Mouse (Mus musculus) hindbrain, postnatal 0 days (tissue): ENCODE results near the gene Pawr. TPM values are rescaled to one million over a fixed set of nuclear protein-coding genes. Genes with fewer than 3 reads are reported as not detected.

ENCODE experiments used
- ATAC-seq: fragments of 200-750 bp; cut with Nextera tagmentation; 2 replicates; pipeline ENCODE4 v1.8.0; 2017; ENCODE audit warnings: mild to moderate bottlenecking, moderate TSS enrichment, moderate library complexity
- DNase-seq: peaks from one replicate; pipeline ENCODE4 v3.0.0-alpha.2; 2015; ENCODE audit warnings: low spot score
- H3K27ac ChIP-seq: fragments of 300-500 bp; sonication (generic); 2 replicates; pipeline ENCODE4 v1.5.1; 2014; ENCODE audit warnings: mild to moderate bottlenecking
- H3K27me3 ChIP-seq: fragments of 300-500 bp; sonication (generic); 2 replicates; pipeline ENCODE4 v1.6.1; 2014; ENCODE audit warnings: low read length, mixed read lengths; ENCODE audit not compliant: insufficient read depth
- H3K36me3 ChIP-seq: fragments of 300-500 bp; sonication (generic); 2 replicates; pipeline ENCODE4 v1.6.1; 2014; ENCODE audit warnings: low read length, mixed read lengths; ENCODE audit not compliant: insufficient read depth
- H3K4me1 ChIP-seq: fragments of 300-500 bp; sonication (generic); 2 replicates; pipeline ENCODE4 v1.6.1; 2014; ENCODE audit warnings: antibody characterized with exemption, low read length, mixed read lengths; ENCODE audit not compliant: insufficient read depth
- H3K4me2 ChIP-seq: fragments of 300-500 bp; sonication (generic); 2 replicates; pipeline ENCODE4 v1.6.1; 2014; ENCODE audit warnings: low read depth, mild to moderate bottlenecking, low read length, moderate library complexity, mixed read lengths
- H3K4me3 ChIP-seq: fragments of 300-500 bp; sonication (generic); 2 replicates; pipeline ENCODE4 v1.5.1; 2014; ENCODE audit warnings: low read length
- H3K9ac ChIP-seq: fragments of 300-500 bp; sonication (generic); replicated peaks from 2 replicates; pipeline ENCODE4 v1.6.1; 2014; ENCODE audit warnings: mild to moderate bottlenecking, low read length, moderate library complexity, mixed read lengths
- H3K9me3 ChIP-seq: fragments of 300-500 bp; sonication (generic); 2 replicates; pipeline ENCODE4 v1.6.1; 2016; ENCODE audit warnings: low read length, mixed read lengths
- CTCF ChIP-seq: IDR thresholded peaks from 2 replicates; pipeline ENCODE4 v1.5.1; 2016; ENCODE audit warnings: antibody characterized with exemption, control low read depth, low read depth
- WGBS: fragments of 180-500 bp; shearing (Covaris S2); extraction: QIAGEN DNeasy Blood & Tissue Kit; methylation state at CpG from one replicate; pipeline ENCODE4 v1.1.7; 2014; 5-methylcytosine and 5-hydroxymethylcytosine counted together
- polyA plus RNA-seq: library from polyadenylated mRNA; unstranded; fragments of >200 nt; fragmentation: Nextera tagmentation; extraction: Ambion mirVana; gene quantifications from 2 replicates; pipeline ENCODE4 v1.2.1, GENCODE M21; 2015
- total RNA-seq: library from RNA; depleted of rRNA; stranded (reverse); fragments of >200 nt; gene quantifications from 2 replicates; pipeline ENCODE4 v1.2.3, GENCODE M21; 2014

Pawr gene
- total and polyA plus RNA-seq, 2 experiments from 2014 or later: 3.0 to 4.7 TPM

DNA sequence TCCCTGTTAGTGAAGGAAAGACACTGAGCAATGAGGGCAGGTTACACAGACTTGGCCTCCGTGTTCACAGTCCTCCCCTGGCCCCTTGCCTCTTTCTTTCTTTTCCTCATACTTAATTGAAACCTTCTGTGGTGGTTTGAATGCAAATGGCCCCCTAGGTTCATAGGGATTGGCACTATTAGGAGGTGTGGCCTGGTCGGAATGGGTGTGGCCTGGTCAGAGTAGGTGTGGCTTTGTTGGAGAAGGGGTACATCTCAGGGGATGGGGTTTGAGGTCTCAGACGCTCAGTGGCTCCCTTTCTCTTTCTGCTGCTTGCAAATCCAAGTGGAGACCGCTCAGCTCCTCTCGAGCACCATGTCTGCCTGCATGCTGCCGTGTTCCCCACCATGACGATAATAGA is 37.2 kb upstream of the Pawr start:
- no peak for ATAC-seq
- no peak for TF ChIP-seq CTCF
- Histone ChIP-seq H3K9me3 (no peaks in the 10 kb centered on the region), H3K36me3 (no peaks in the 10 kb centered on the region), H3K4me1 (no peaks in the 10 kb centered on the region), H3K9ac (no peak overlapping the region), H3K4me2 (no peak overlapping the region), H3K27ac (no peak overlapping the region), H3K27me3 (no peaks in the 10 kb centered on the region), H3K4me3 (no peak overlapping the region)
- 81% methylated on average over 7 of the region's 7 CpGs for WGBS
- DNase-seq: no peak

DNA sequence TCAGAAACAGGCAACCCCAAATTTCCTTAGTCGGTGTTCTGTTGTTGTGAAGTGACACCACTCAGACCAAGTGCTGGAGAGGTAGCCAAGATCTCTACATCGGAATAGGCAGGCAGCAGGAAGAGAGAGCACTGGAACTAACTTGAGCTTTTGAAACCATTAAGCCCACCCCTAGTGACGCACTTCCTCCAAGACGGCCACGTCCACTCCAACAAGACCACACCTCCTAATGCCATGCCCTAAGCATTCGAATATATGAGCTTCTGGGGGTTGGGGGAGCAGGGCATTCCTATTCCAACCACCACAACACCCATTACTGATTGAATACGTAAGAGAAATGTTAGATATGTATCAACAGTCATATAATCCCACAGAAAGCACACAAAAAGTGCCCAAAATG is 35.5 kb upstream of the Pawr start:
- no peak overlapping the region for H3K27ac ChIP-seq
- DNase-seq (no peak), ATAC-seq (no peak)
- no peak overlapping the region for H3K4me3 ChIP-seq
- no peaks in the 10 kb centered on the region for H3K4me1 ChIP-seq
- no peaks in the 10 kb centered on the region for H3K27me3 ChIP-seq
- H3K4me2 ChIP-seq: no peak overlapping the region
- 85% methylated on average over 7 of the region's 7 CpGs for WGBS
- H3K36me3 ChIP-seq: no peaks in the 10 kb centered on the region
- no peaks in the 10 kb centered on the region for H3K9me3 ChIP-seq
- no peak overlapping the region for H3K9ac ChIP-seq
- no peak for TF ChIP-seq CTCF

DNA sequence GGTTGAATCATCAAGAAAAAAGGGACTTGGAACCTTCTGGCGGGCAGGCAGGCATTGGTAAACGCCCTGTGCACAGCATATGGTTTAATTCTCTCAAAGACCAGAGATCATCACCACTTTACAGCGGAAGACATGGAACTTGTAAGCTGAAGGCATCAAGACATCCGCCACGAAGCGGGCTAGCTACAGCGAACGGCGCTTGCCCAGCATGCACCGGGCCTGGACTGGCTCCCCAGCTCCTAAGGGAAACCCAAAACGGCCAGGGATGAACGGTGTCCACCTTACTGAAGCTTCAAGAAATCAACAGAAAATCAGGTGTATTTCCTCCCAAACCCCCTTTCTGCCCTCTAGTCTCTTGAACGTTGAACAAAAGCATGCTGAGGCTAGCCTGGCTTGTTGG is 33.7 kb upstream of the Pawr start:
- no peaks in the 10 kb centered on the region for H3K9me3 ChIP-seq
- 94% methylated on average over 13 of the region's 13 CpGs for WGBS

GRCm38 (mm10) chr10:108298841-108299545 is 32.9 kb upstream of the Pawr start:
- DNase-seq (no peak), ATAC-seq (no peak)
- Histone ChIP-seq H3K4me2 (no peak overlapping the region), H3K4me1 (no peaks in the 10 kb centered on the region), H3K9ac (no peak overlapping the region), H3K27me3 (no peaks in the 10 kb centered on the region), H3K9me3 (no peaks in the 10 kb centered on the region), H3K27ac (no peak overlapping the region), H3K36me3 (no peaks in the 10 kb centered on the region), H3K4me3 (no peak overlapping the region)
- 74% methylated on average over 16 of the region's 17 CpGs for WGBS
- TF ChIP-seq CTCF: no peak

More for the DNA sequence above, 33.7 kb upstream of the Pawr start:
- H3K4me2 ChIP-seq: no peak overlapping the region
- no peak overlapping the region for H3K4me3 ChIP-seq
- no peak overlapping the region for H3K27ac ChIP-seq
- no peak overlapping the region for H3K9ac ChIP-seq
- no peak for ATAC-seq
- no peak for DNase-seq
- no peaks in the 10 kb centered on the region for H3K27me3 ChIP-seq
- no peaks in the 10 kb centered on the region for H3K4me1 ChIP-seq
- no peak for TF ChIP-seq CTCF
- H3K36me3 ChIP-seq: no peaks in the 10 kb centered on the region

- H3K9me3 ChIP-seq: no peaks in the 10 kb centered on the region
- no peak overlapping the region for H3K4me3 ChIP-seq
- no peak overlapping the region for H3K4me2 ChIP-seq
- DNase-seq: no peak
- H3K9ac ChIP-seq: no peak overlapping the region
- ATAC-seq: no peak
- no peaks in the 10 kb centered on the region for H3K4me1 ChIP-seq
- no peak overlapping the region for H3K27ac ChIP-seq
- no peaks in the 10 kb centered on the region for H3K27me3 ChIP-seq
- TF ChIP-seq CTCF: no peak
- 81% methylated on average over 11 of the region's 11 CpGs for WGBS
- no peaks in the 10 kb centered on the region for H3K36me3 ChIP-seq
Observed at GRCm38 (mm10) chr10:108299828-108300227, 32.1 kb upstream of the Pawr start.

GRCm38 (mm10) chr10:108300843-108301242 is 31.1 kb upstream of the Pawr start:
- H3K36me3 ChIP-seq: no peaks in the 10 kb centered on the region
- H3K9me3 ChIP-seq: no peaks in the 10 kb centered on the region
- H3K4me1 ChIP-seq: no peaks in the 10 kb centered on the region
- no peaks in the 10 kb centered on the region for H3K27me3 ChIP-seq
- DNase-seq (peak; percentile 92), ATAC-seq (peak; percentile 83)
- no peak overlapping the region for H3K9ac ChIP-seq
- H3K4me2 ChIP-seq: peak overlapping the region; percentile 45
- peak; percentile 83 for TF ChIP-seq CTCF
- 11% methylated on average over 19 of the region's 19 CpGs for WGBS
- no peak overlapping the region for H3K4me3 ChIP-seq
- no peak overlapping the region for H3K27ac ChIP-seq

GRCm38 (mm10) chr10:108307772-108308171 is 24.1 kb upstream of the Pawr start:
- no peak overlapping the region for H3K27ac ChIP-seq
- H3K4me2 ChIP-seq: no peak overlapping the region
- ATAC-seq (no peak), DNase-seq (peak; percentile 21)
- no peaks in the 10 kb centered on the region for H3K36me3 ChIP-seq
- H3K4me1 ChIP-seq: no peaks in the 10 kb centered on the region
- no peak overlapping the region for H3K9ac ChIP-seq
- TF ChIP-seq CTCF: no peak
- H3K9me3 ChIP-seq: no peaks in the 10 kb centered on the region
- no peaks in the 10 kb centered on the region for H3K27me3 ChIP-seq
- no peak overlapping the region for H3K4me3 ChIP-seq
- 60% methylated on average over 11 of the region's 11 CpGs for WGBS
